In genomic region chr1:173370456-173370855, GRCm38 (mm10) we compare ENCODE assay signal across 23 mouse cellular contexts. TPM values are rescaled to one million over a fixed set of nuclear protein-coding genes. Genes with fewer than 3 reads are reported as not detected.
"Had no signal": no experiment of that assay in that cellular context is flagged by ENCODE, and none has a peak within 500 bp of the region (broad histone marks: within the 10 kb centered on the region; RNA-seq: fewer than 3 reads in every experiment).

No protein-coding gene starts in this region.

- H3K9me3 ChIP-seq: limb, embryonic 12.5 days; limb, embryonic 15.5 days; midbrain, embryonic 13.5 days; neural tube, embryonic 12.5 days; stomach, embryonic 15.5 days had no signal

- DNase-seq: kidney, adult 9 months; kidney, postnatal 14 days; kidney, postnatal 4 days; left cerebral cortex, postnatal 4 days; liver, postnatal 0 days; lung, embryonic 14.5 days; retina, postnatal 1 day; right cerebral cortex, postnatal 25 days; spleen, adult 18-20 months; thymus, adult 2 months; thymus, postnatal 14 days; thymus, postnatal 4 days had no signal

- H3K36me3 ChIP-seq: limb, embryonic 12.5 days; limb, embryonic 15.5 days; midbrain, embryonic 13.5 days; neural tube, embryonic 12.5 days; stomach, embryonic 15.5 days had no signal

- H3K27me3 ChIP-seq: midbrain, embryonic 13.5 days; neural tube, embryonic 12.5 days had no signal

- H3K27ac ChIP-seq: limb, embryonic 12.5 days; limb, embryonic 15.5 days; liver, embryonic 14.5 days; macrophage; midbrain, embryonic 13.5 days; neural tube, embryonic 12.5 days; stomach, embryonic 15.5 days had no signal

- ATAC-seq: liver, postnatal 0 days; lung, postnatal 0 days; midbrain, embryonic 13.5 days; midbrain, embryonic 16.5 days had no signal

- H3K4me3 ChIP-seq: limb, embryonic 12.5 days; limb, embryonic 15.5 days; midbrain, embryonic 13.5 days; neural tube, embryonic 12.5 days; stomach, embryonic 15.5 days had no signal

- H3K9ac ChIP-seq: limb, embryonic 12.5 days; limb, embryonic 15.5 days; liver, embryonic 14.5 days; liver, postnatal 0 days; lung, embryonic 14.5 days; midbrain, embryonic 13.5 days; neural tube, embryonic 12.5 days; stomach, embryonic 15.5 days had no signal

- H3K4me2 ChIP-seq: limb, embryonic 12.5 days; limb, embryonic 15.5 days; liver, embryonic 11.5 days; lung, embryonic 14.5 days; midbrain, embryonic 13.5 days; neural tube, embryonic 12.5 days; stomach, embryonic 15.5 days had no signal

RNA-seq across cellular contexts. Expression of gene Cadm3, which starts 3.0 kb away (rescaled TPM):
- total RNA-seq: neutrophil, adult 5-6 weeks had no signal
- polyA plus RNA-seq: macrophage had no signal

RNA-seq across cellular contexts. Expression of gene Ackr1, which starts 36.9 kb away (rescaled TPM):
- total RNA-seq: neutrophil, adult 5-6 weeks had no signal
- polyA plus RNA-seq: macrophage had no signal
